Mouse (Mus musculus): ENCODE results near the gene Mybphl.

DNA sequence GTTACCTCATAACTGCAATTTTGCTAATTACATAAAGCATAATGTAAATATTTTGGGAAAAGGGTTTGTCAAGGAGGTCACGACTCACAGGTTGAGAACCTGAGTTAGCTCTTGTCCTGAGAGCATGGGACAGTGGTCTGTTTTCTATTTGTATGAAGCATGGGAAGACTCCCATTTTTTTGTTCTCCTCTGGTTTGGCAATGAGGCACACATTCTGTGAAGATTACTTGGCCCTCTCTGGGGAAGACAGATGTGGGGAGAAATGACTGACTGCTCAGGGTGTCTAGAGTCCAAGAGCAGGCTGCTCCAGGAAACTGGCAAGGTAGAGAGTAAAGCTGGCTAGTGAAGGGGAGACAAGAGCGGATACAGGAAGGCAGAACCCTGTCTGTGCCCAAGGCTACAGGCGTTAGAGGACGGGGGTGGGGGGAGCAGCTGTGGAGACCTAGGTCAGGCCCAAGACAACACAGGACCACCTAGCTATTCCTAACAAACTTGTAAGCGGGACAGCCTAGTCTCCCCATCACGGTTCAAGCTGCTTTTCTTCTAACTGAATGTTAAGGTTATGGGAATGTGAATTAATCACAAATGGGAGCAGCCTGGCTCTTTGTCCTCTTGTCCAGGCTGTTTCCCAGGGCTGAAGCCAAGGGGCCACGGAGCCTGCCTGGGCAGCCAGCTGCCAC, 60.4 kb downstream of the Mybphl start:
- TF ChIP-seq POLR2A (IDR thresholded peaks at IDR 0.05; ENCODE audit: insufficient read depth, low read length), result no peak
- TF ChIP-seq CTCF (IDR thresholded peaks at IDR 0.05; ENCODE audit: low read depth, low read length), result no peak
